Mouse (Mus musculus): ENCODE data around the gene Lmcd1. TPM values are rescaled to one million over a fixed set of nuclear protein-coding genes. Genes with fewer than 3 reads are reported as not detected.

Gene Lmcd1
- polyA plus RNA-seq, 1 experiment, result not detected

- no peaks in the 10 kb centered on the region for H3K9me3 ChIP-seq
- H3K36me3 ChIP-seq (replicated peaks; ENCODE audit: low read length), result no peaks in the 10 kb centered on the region
- H3K4me1 ChIP-seq, result no peaks in the 10 kb centered on the region
- H3K4me3 ChIP-seq (replicated peaks), result no peak overlapping the region
- no peaks in the 10 kb centered on the region for H3K27me3 ChIP-seq (replicated peaks)
- TF ChIP-seq FLI1 (IDR thresholded peaks at IDR 0.05; ENCODE audit: low read length), result no peak
- TF ChIP-seq GATA1 (IDR thresholded peaks at IDR 0.05; ENCODE audit: borderline replicate concordance, low read length), result no peak
These were observed 12.5 kb upstream of the Lmcd1 start for GRCm38 (mm10) chr6:112261089-112261488.

GRCm38 (mm10) chr6:112264321-112264720, 9.2 kb upstream of the Lmcd1 start:
- no peak overlapping the region for H3K4me3 ChIP-seq (replicated peaks)
- no peaks in the 10 kb centered on the region for H3K9me3 ChIP-seq
- no peak for TF ChIP-seq FLI1 (IDR thresholded peaks at IDR 0.05; ENCODE audit: low read length)
- no peak for TF ChIP-seq GATA1 (IDR thresholded peaks at IDR 0.05; ENCODE audit: borderline replicate concordance, low read length)
- H3K36me3 ChIP-seq (replicated peaks; ENCODE audit: low read length), result no peaks in the 10 kb centered on the region
- no peaks in the 10 kb centered on the region for H3K27me3 ChIP-seq (replicated peaks)
- no peaks in the 10 kb centered on the region for H3K4me1 ChIP-seq

- H3K27me3 ChIP-seq (replicated peaks), result no peaks in the 10 kb centered on the region
- no peak overlapping the region for H3K4me3 ChIP-seq (replicated peaks)
- no peaks in the 10 kb centered on the region for H3K36me3 ChIP-seq (replicated peaks; ENCODE audit: low read length)
- no peaks in the 10 kb centered on the region for H3K9me3 ChIP-seq
- no peak for TF ChIP-seq FLI1 (IDR thresholded peaks at IDR 0.05; ENCODE audit: low read length)
- no peak for TF ChIP-seq GATA1 (IDR thresholded peaks at IDR 0.05; ENCODE audit: borderline replicate concordance, low read length)
- no peaks in the 10 kb centered on the region for H3K4me1 ChIP-seq
These were observed 6.9 kb upstream of the Lmcd1 start for GRCm38 (mm10) chr6:112266631-112267030.

- Histone ChIP-seq H3K4me3 (replicated peaks) (no peak overlapping the region), H3K27me3 (replicated peaks) (no peaks in the 10 kb centered on the region), H3K9me3 (no peaks in the 10 kb centered on the region), H3K36me3 (replicated peaks; ENCODE audit: low read length) (no peaks in the 10 kb centered on the region), H3K4me1 (no peaks in the 10 kb centered on the region)
- TF ChIP-seq GATA1 (IDR thresholded peaks at IDR 0.05; ENCODE audit: borderline replicate concordance, low read length) (no peak), FLI1 (IDR thresholded peaks at IDR 0.05; ENCODE audit: low read length) (no peak)
These were observed 5.7 kb upstream of the Lmcd1 start for GRCm38 (mm10) chr6:112267661-112268357.

GRCm38 (mm10) chr6:112274261-112275055, 900 bp downstream of the Lmcd1 start:
- Histone ChIP-seq H3K4me1 (no peaks in the 10 kb centered on the region), H3K27me3 (replicated peaks) (peaks cover 14% of the 10 kb centered on the region), H3K9me3 (no peaks in the 10 kb centered on the region), H3K36me3 (replicated peaks; ENCODE audit: low read length) (no peaks in the 10 kb centered on the region), H3K4me3 (replicated peaks) (no peak overlapping the region)
- TF ChIP-seq FLI1 (IDR thresholded peaks at IDR 0.05; ENCODE audit: low read length), result no peak
- TF ChIP-seq GATA1 (IDR thresholded peaks at IDR 0.05; ENCODE audit: borderline replicate concordance, low read length), result no peak

- H3K9me3 ChIP-seq, result no peaks in the 10 kb centered on the region
- no peaks in the 10 kb centered on the region for H3K4me1 ChIP-seq
- no peak overlapping the region for H3K4me3 ChIP-seq (replicated peaks)
- TF ChIP-seq GATA1 (IDR thresholded peaks at IDR 0.05; ENCODE audit: borderline replicate concordance, low read length) (no peak), FLI1 (IDR thresholded peaks at IDR 0.05; ENCODE audit: low read length) (no peak)
- peaks cover 14% of the 10 kb centered on the region for H3K27me3 ChIP-seq (replicated peaks)
- no peaks in the 10 kb centered on the region for H3K36me3 ChIP-seq (replicated peaks; ENCODE audit: low read length)
These were observed 2.2 kb downstream of the Lmcd1 start for GRCm38 (mm10) chr6:112275731-112276245.

GRCm38 (mm10) chr6:112278805-112279204, 5.2 kb downstream of the Lmcd1 start:
- no peak for TF ChIP-seq GATA1 (IDR thresholded peaks at IDR 0.05; ENCODE audit: borderline replicate concordance, low read length)
- no peak for TF ChIP-seq FLI1 (IDR thresholded peaks at IDR 0.05; ENCODE audit: low read length)
- Histone ChIP-seq H3K4me3 (replicated peaks) (no peak overlapping the region), H3K9me3 (no peaks in the 10 kb centered on the region), H3K4me1 (no peaks in the 10 kb centered on the region), H3K36me3 (replicated peaks; ENCODE audit: low read length) (no peaks in the 10 kb centered on the region), H3K27me3 (replicated peaks) (peaks cover 8% of the 10 kb centered on the region)

- no peaks in the 10 kb centered on the region for H3K9me3 ChIP-seq
- TF ChIP-seq GATA1 (IDR thresholded peaks at IDR 0.05; ENCODE audit: borderline replicate concordance, low read length) (no peak), FLI1 (IDR thresholded peaks at IDR 0.05; ENCODE audit: low read length) (no peak)
- H3K4me3 ChIP-seq (replicated peaks), result no peak overlapping the region
- H3K4me1 ChIP-seq, result no peaks in the 10 kb centered on the region
- no peaks in the 10 kb centered on the region for H3K27me3 ChIP-seq (replicated peaks)
- H3K36me3 ChIP-seq (replicated peaks; ENCODE audit: low read length), result no peaks in the 10 kb centered on the region
These were observed 6.6 kb downstream of the Lmcd1 start for GRCm38 (mm10) chr6:112280161-112280560.

GRCm38 (mm10) chr6:112280945-112281344, 7.4 kb downstream of the Lmcd1 start:
- Histone ChIP-seq H3K9me3 (no peaks in the 10 kb centered on the region), H3K27me3 (replicated peaks) (no peaks in the 10 kb centered on the region), H3K36me3 (replicated peaks; ENCODE audit: low read length) (no peaks in the 10 kb centered on the region), H3K4me3 (replicated peaks) (no peak overlapping the region), H3K4me1 (no peaks in the 10 kb centered on the region)
- TF ChIP-seq FLI1 (IDR thresholded peaks at IDR 0.05; ENCODE audit: low read length) (no peak), GATA1 (IDR thresholded peaks at IDR 0.05; ENCODE audit: borderline replicate concordance, low read length) (no peak)

GRCm38 (mm10) chr6:112281935-112282334, 8.4 kb downstream of the Lmcd1 start:
- Histone ChIP-seq H3K4me1 (no peaks in the 10 kb centered on the region), H3K4me3 (replicated peaks) (no peak overlapping the region), H3K27me3 (replicated peaks) (no peaks in the 10 kb centered on the region), H3K9me3 (no peaks in the 10 kb centered on the region), H3K36me3 (replicated peaks; ENCODE audit: low read length) (no peaks in the 10 kb centered on the region)
- TF ChIP-seq FLI1 (IDR thresholded peaks at IDR 0.05; ENCODE audit: low read length), result no peak
- TF ChIP-seq GATA1 (IDR thresholded peaks at IDR 0.05; ENCODE audit: borderline replicate concordance, low read length), result no peak
